Mouse (Mus musculus) myocyte (in vitro differentiated cells): ENCODE results near the gene Sapcd2. TPM values are rescaled to one million over a fixed set of nuclear protein-coding genes. Genes with fewer than 3 reads are reported as not detected.
A peak's percentile ranks its signal among the peaks of the same experiment; 100 is the strongest.

Experiments used
- H3K27me3 ChIP-seq: one replicate; pipeline ENCODE4 v1.6.1; 2011; ENCODE audit not compliant: control insufficient read depth, insufficient read depth, insufficient read length
- H3K36me3 ChIP-seq: one replicate; pipeline ENCODE4 v1.6.1; 2011; ENCODE audit not compliant: control insufficient read depth, insufficient read depth
- H3K4me2 ChIP-seq: one replicate; pipeline ENCODE4 v1.6.1; 2011; ENCODE audit warnings: low read depth, control low read depth
- H3K4me3 ChIP-seq: one replicate; pipeline ENCODE4 v1.5.1; 2011; ENCODE audit warnings: mild to moderate bottlenecking, control low read depth, moderate library complexity
- H3K79me2 ChIP-seq: one replicate; pipeline ENCODE4 v1.6.1; 2011; ENCODE audit not compliant: control insufficient read depth, insufficient read depth
- H3ac ChIP-seq: one replicate; pipeline ENCODE4 v1.6.1; 2011; ENCODE audit not compliant: control insufficient read depth, insufficient read length
- CEBPB ChIP-seq: IDR thresholded peaks from 2 replicates; pipeline ENCODE4 v1.6.1; 2011; ENCODE audit warnings: mild to moderate bottlenecking, moderate library complexity; ENCODE audit not compliant: poor library complexity, insufficient read depth, severe bottlenecking
- E2F4 ChIP-seq: IDR thresholded peaks from one replicate; pipeline ENCODE4 v1.6.1; 2011; ENCODE audit warnings: mild to moderate bottlenecking, control low read depth, moderate library complexity; ENCODE audit not compliant: insufficient read depth
- MAX ChIP-seq: IDR thresholded peaks from one replicate; pipeline ENCODE4 v1.6.1; 2011; ENCODE audit warnings: low read depth, mild to moderate bottlenecking, control low read depth
- MYOD1 ChIP-seq, 3 experiments: IDR thresholded peaks; one replicate each; pipeline ENCODE4 v1.6.1; 2011; ENCODE audit warnings: control low read depth in 2 of 3, low read depth in 2 of 3, mild to moderate bottlenecking in 2 of 3, moderate library complexity in 1 of 3; ENCODE audit not compliant: insufficient read length in 2 of 3, control insufficient read depth in 1 of 3
- MYOG ChIP-seq, 3 experiments: IDR thresholded peaks; one replicate each; pipeline ENCODE4 v1.6.1; 2011; ENCODE audit warnings: control low read depth in 2 of 3, low read depth in 2 of 3, mild to moderate bottlenecking in 2 of 3; ENCODE audit not compliant: insufficient read length in 2 of 3, control insufficient read depth in 1 of 3, insufficient read depth in 1 of 3
- POLR2A ChIP-seq: IDR thresholded peaks from one replicate; pipeline ENCODE4 v1.6.1; 2011; ENCODE audit warnings: low read depth, mild to moderate bottlenecking, control low read depth, moderate library complexity; ENCODE audit not compliant: insufficient read length
- POLR2AphosphoS2 ChIP-seq: IDR thresholded peaks from one replicate; pipeline ENCODE4 v1.6.1; 2011; ENCODE audit warnings: low read depth, control low read depth; ENCODE audit not compliant: insufficient read length
- REST ChIP-seq: IDR thresholded peaks from one replicate; pipeline ENCODE4 v1.6.1; 2011; ENCODE audit warnings: mild to moderate bottlenecking, control low read depth, moderate library complexity; ENCODE audit not compliant: insufficient read depth, insufficient read length
- SRF ChIP-seq: IDR thresholded peaks from one replicate; pipeline ENCODE4 v1.6.1; 2011; ENCODE audit warnings: low read depth; ENCODE audit not compliant: control insufficient read depth, insufficient read length
- TCF12 ChIP-seq: IDR thresholded peaks from one replicate; pipeline ENCODE4 v1.6.1; 2011; ENCODE audit warnings: mild to moderate bottlenecking, control low read depth; ENCODE audit not compliant: poor library complexity, insufficient read depth, severe bottlenecking
- TCF3 ChIP-seq: IDR thresholded peaks from one replicate; pipeline ENCODE4 v1.6.1; 2011; ENCODE audit warnings: low read depth, control low read depth; ENCODE audit not compliant: insufficient read length
- USF1 ChIP-seq: IDR thresholded peaks from one replicate; pipeline ENCODE4 v1.6.1; 2011; ENCODE audit warnings: low read depth, mild to moderate bottlenecking, control low read depth, moderate library complexity
- polyA plus RNA-seq: library from polyadenylated mRNA; unstranded; fragments of >200 nt; fragmentation: generic; extraction: Trizol; gene quantifications from one replicate; pipeline ENCODE4 v1.2.1, GENCODE M21; 2012; ENCODE audit warnings: missing spikeins

Gene Sapcd2
- polyA plus RNA-seq, 1 experiment: 10.4 TPM

DNA sequence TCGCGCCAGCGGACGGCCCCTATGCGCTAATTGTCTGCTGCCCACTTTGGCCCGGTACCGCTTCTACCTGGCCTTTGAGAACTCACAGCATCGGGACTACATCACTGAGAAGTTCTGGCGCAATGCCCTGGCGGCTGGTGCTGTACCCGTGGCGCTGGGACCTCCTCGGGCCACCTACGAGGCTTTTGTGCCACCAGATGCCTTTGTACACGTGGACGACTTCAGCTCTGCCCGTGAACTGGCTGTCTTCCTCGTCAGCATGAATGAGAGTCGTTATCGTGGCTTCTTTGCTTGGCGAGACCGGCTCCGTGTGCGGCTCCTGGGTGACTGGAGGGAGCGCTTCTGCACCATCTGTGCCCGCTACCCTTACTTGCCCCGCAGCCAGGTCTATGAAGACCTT is 53.4 kb downstream of the Sapcd2 start:
- H3K27me3 ChIP-seq: peaks cover 11% of the 10 kb centered on the region
- H3K36me3 ChIP-seq: no peaks in the 10 kb centered on the region
- no peak overlapping the region for H3K4me3 ChIP-seq
- TF ChIP-seq TCF12 (no peak), USF1 (no peak), MAX (no peak), TCF3 (no peak), POLR2AphosphoS2 (no peak), SRF (no peak), POLR2A (no peak), MYOD1 (IDR thresholded peaks at IDR 0.05; ENCODE audit: control insufficient read depth in 1 of 3, insufficient read length in 2 of 3, low read depth in 2 of 3) (no peak), CEBPB (no peak), E2F4 (no peak), REST (no peak), MYOG (IDR thresholded peaks at IDR 0.05; ENCODE audit: control insufficient read depth in 1 of 3, insufficient read depth in 1 of 3, insufficient read length in 2 of 3, low read depth in 2 of 3) (no peak)
- no peaks in the 10 kb centered on the region for H3K79me2 ChIP-seq
- H3ac ChIP-seq: no peak overlapping the region
- no peak overlapping the region for H3K4me2 ChIP-seq

GRCm38 (mm10) chr2:25426721-25427191 is 54.6 kb downstream of the Sapcd2 start:
- TF ChIP-seq CEBPB: no peak
- TF ChIP-seq TCF3: no peak
- no peak for TF ChIP-seq TCF12
- TF ChIP-seq POLR2A: no peak
- TF ChIP-seq REST: no peak
- TF ChIP-seq E2F4: no peak
- no peak for TF ChIP-seq MYOD1 (IDR thresholded peaks at IDR 0.05; ENCODE audit: control insufficient read depth in 1 of 3, insufficient read length in 2 of 3, low read depth in 2 of 3)
- TF ChIP-seq POLR2AphosphoS2: no peak
- no peak for TF ChIP-seq MAX
- TF ChIP-seq SRF: no peak
- TF ChIP-seq USF1: no peak
- TF ChIP-seq MYOG (IDR thresholded peaks at IDR 0.05; ENCODE audit: control insufficient read depth in 1 of 3, insufficient read depth in 1 of 3, insufficient read length in 2 of 3, low read depth in 2 of 3): no peak
- Histone ChIP-seq H3K4me3 (no peak overlapping the region), H3K36me3 (no peaks in the 10 kb centered on the region), H3K27me3 (peaks cover 15% of the 10 kb centered on the region), H3ac (no peak overlapping the region), H3K4me2 (peak overlapping the region; percentile 24), H3K79me2 (no peaks in the 10 kb centered on the region)

DNA sequence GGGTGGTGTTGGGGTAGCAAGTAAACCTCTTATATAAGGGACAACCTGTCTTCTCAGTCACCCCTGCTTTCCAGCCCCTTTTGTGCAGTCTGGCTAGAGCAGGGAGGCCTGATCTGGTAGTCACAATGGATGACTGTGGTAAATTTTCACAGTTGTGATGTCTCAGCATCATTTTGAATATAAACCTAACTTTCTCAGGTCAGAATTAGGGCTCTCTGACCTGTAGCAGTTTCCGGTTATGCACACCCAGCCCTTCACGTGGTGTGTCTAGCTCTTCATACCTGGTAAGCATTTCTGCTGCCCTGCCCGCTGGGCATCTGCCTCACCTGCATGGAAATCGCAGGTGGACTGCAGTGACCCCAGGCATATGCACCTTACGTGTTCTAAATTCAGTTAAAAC is 55.1 kb downstream of the Sapcd2 start:
- Histone ChIP-seq H3K4me3 (no peak overlapping the region), H3K79me2 (no peaks in the 10 kb centered on the region), H3ac (no peak overlapping the region), H3K27me3 (peaks cover 15% of the 10 kb centered on the region), H3K4me2 (no peak overlapping the region), H3K36me3 (no peaks in the 10 kb centered on the region)
- no peak for TF ChIP-seq POLR2A
- TF ChIP-seq REST: no peak
- TF ChIP-seq USF1: no peak
- no peak for TF ChIP-seq E2F4

Other genes starting within 250 kb of the Sapcd2 start
- 1.3 TPM for gene Nrarp, start 191.6 kb upstream of the Sapcd2 start, polyA plus RNA-seq
- gene Tor4a, start 175.4 kb upstream of the Sapcd2 start, polyA plus RNA-seq: 9.2 TPM
- gene Nelfb, start 160.8 kb upstream of the Sapcd2 start, polyA plus RNA-seq: 55.8 TPM
- not detected for gene Stpg3, start 157.7 kb upstream of the Sapcd2 start, polyA plus RNA-seq
- gene Fam166a, start 153.6 kb upstream of the Sapcd2 start, polyA plus RNA-seq: 0.48 TPM
- 359 TPM for gene Tubb4b, start 147.6 kb upstream of the Sapcd2 start, polyA plus RNA-seq
- gene Slc34a3, start 138.0 kb upstream of the Sapcd2 start, polyA plus RNA-seq: not detected
- gene Rnf224, start 135.5 kb upstream of the Sapcd2 start, polyA plus RNA-seq: not detected
- 0.59 TPM for gene Rnf208, start 130.1 kb upstream of the Sapcd2 start, polyA plus RNA-seq
- not detected for gene Cysrt1, start 129.9 kb upstream of the Sapcd2 start, polyA plus RNA-seq
- 4.5 TPM for gene AL732309.1, start 125.5 kb upstream of the Sapcd2 start, polyA plus RNA-seq
- gene Tmem203, start 116.9 kb upstream of the Sapcd2 start, polyA plus RNA-seq: 47.2 TPM
- gene Tprn, start 109.7 kb upstream of the Sapcd2 start, polyA plus RNA-seq: 5.5 TPM
- 106 TPM for gene Ssna1, start 99.9 kb upstream of the Sapcd2 start, polyA plus RNA-seq
- 97.9 TPM for gene Anapc2, start 99.8 kb upstream of the Sapcd2 start, polyA plus RNA-seq
- 0.40 TPM for gene Tmem210, start 84.2 kb upstream of the Sapcd2 start, polyA plus RNA-seq
- 1.6 TPM for gene Lrrc26, start 82.4 kb upstream of the Sapcd2 start, polyA plus RNA-seq
- 0.12 TPM for gene Grin1, start 53.1 kb upstream of the Sapcd2 start, polyA plus RNA-seq
- 46.3 TPM for gene Man1b1, start 40.0 kb upstream of the Sapcd2 start, polyA plus RNA-seq
- 43.0 TPM for gene Dpp7, start 16.0 kb upstream of the Sapcd2 start, polyA plus RNA-seq
- gene Uap1l1, start 6.6 kb upstream of the Sapcd2 start, polyA plus RNA-seq: 68.3 TPM
- 0.89 TPM for gene Entpd2, start 23.6 kb downstream of the Sapcd2 start, polyA plus RNA-seq
- gene Npdc1, start 27.0 kb downstream of the Sapcd2 start, polyA plus RNA-seq: 114 TPM
- 0.08 TPM for gene Fut7, start 50.9 kb downstream of the Sapcd2 start, polyA plus RNA-seq
- 9.8 TPM for gene Abca2, start 56.4 kb downstream of the Sapcd2 start, polyA plus RNA-seq
- 13.5 TPM for gene Clic3, start 84.5 kb downstream of the Sapcd2 start, polyA plus RNA-seq
- 64.3 TPM for gene Paxx, start 88.8 kb downstream of the Sapcd2 start, polyA plus RNA-seq
- 9.8 TPM for gene Ptgds, start 97.7 kb downstream of the Sapcd2 start, polyA plus RNA-seq
- gene Lcn12, start 121.6 kb downstream of the Sapcd2 start, polyA plus RNA-seq: not detected
- gene Fbxw5, start 128.4 kb downstream of the Sapcd2 start, polyA plus RNA-seq: 53.6 TPM
- 0.74 TPM for gene C8g, start 129.4 kb downstream of the Sapcd2 start, polyA plus RNA-seq
- gene Traf2, start 174.6 kb downstream of the Sapcd2 start, polyA plus RNA-seq: 40.4 TPM
- gene Edf1, start 185.5 kb downstream of the Sapcd2 start, polyA plus RNA-seq: 513 TPM
- 8.7 TPM for gene Mamdc4, start 202.5 kb downstream of the Sapcd2 start, polyA plus RNA-seq
- gene Phpt1, start 202.9 kb downstream of the Sapcd2 start, polyA plus RNA-seq: 108 TPM
- gene Ajm1, start 209.4 kb downstream of the Sapcd2 start, polyA plus RNA-seq: 1.0 TPM
- gene Rabl6, start 236.2 kb downstream of the Sapcd2 start, polyA plus RNA-seq: 76.5 TPM
- 0.13 TPM for gene Ccdc183, start 245.4 kb downstream of the Sapcd2 start, polyA plus RNA-seq
- gene Tmem141, start 249.7 kb downstream of the Sapcd2 start, polyA plus RNA-seq: 32.6 TPM